Mouse (Mus musculus) midbrain, embryonic 16.5 days (tissue): ENCODE measurements around the gene Nell1. TPM values are rescaled to one million over a fixed set of nuclear protein-coding genes. Genes with fewer than 3 reads are reported as not detected.

Source experiments
- ATAC-seq: fragments of 200-750 bp; cut with Nextera tagmentation; 2 replicates; pipeline ENCODE4 v1.8.0; 2017; ENCODE audit warnings: moderate TSS enrichment
- H3K27ac ChIP-seq: fragments of 300-500 bp; sonication (generic); 2 replicates; pipeline ENCODE4 v1.5.1; 2014; ENCODE audit warnings: mild to moderate bottlenecking, low read length, mixed read lengths
- H3K27me3 ChIP-seq: fragments of 300-500 bp; sonication (generic); 2 replicates; pipeline ENCODE4 v1.6.1; 2014; ENCODE audit warnings: low read depth, low read length, mixed read lengths; ENCODE audit not compliant: control insufficient read depth, insufficient read depth
- H3K36me3 ChIP-seq: fragments of 300-500 bp; sonication (generic); 2 replicates; pipeline ENCODE4 v1.6.1; 2014; ENCODE audit warnings: mild to moderate bottlenecking, low read length, moderate library complexity, mixed read lengths; ENCODE audit not compliant: control insufficient read depth, insufficient read depth
- H3K4me1 ChIP-seq: fragments of 300-500 bp; sonication (generic); 2 replicates; pipeline ENCODE4 v1.6.1; 2014; ENCODE audit warnings: mild to moderate bottlenecking, low read length, mixed read lengths; ENCODE audit not compliant: control insufficient read depth, insufficient read depth
- H3K4me2 ChIP-seq: fragments of 300-500 bp; sonication (generic); 2 replicates; pipeline ENCODE4 v1.6.1; 2014; ENCODE audit warnings: mild to moderate bottlenecking, low read length, mixed read lengths
- H3K4me3 ChIP-seq: fragments of 300-500 bp; sonication (generic); 2 replicates; pipeline ENCODE4 v1.5.1; 2014; ENCODE audit warnings: low read depth, mild to moderate bottlenecking, low read length, moderate library complexity, mixed read lengths
- H3K9ac ChIP-seq: fragments of 300-500 bp; sonication (generic); 2 replicates; pipeline ENCODE4 v1.6.1; 2014; ENCODE audit warnings: low read depth, low read length, mixed read lengths
- H3K9me3 ChIP-seq: fragments of 300-500 bp; sonication (generic); replicated peaks from 2 replicates; pipeline ENCODE4 v1.6.1; 2014; ENCODE audit warnings: mild to moderate bottlenecking, low read length, mixed read lengths; ENCODE audit not compliant: control insufficient read depth, poor library complexity, severe bottlenecking
- WGBS: fragments of 180-500 bp; shearing (Covaris S2); extraction: QIAGEN DNeasy Blood & Tissue Kit; methylation state at CpG from one replicate; pipeline ENCODE4 v1.1.7; 2014; 5-methylcytosine and 5-hydroxymethylcytosine counted together
- polyA plus RNA-seq: library from polyadenylated mRNA; unstranded; fragments of >200 nt; fragmentation: Nextera tagmentation; extraction: Ambion mirVana; gene quantifications from 2 replicates; pipeline ENCODE4 v1.2.1, GENCODE M21; 2015

Gene Nell1
- polyA plus RNA-seq, 1 experiment from 2014 or later, result 40.1 TPM

DNA sequence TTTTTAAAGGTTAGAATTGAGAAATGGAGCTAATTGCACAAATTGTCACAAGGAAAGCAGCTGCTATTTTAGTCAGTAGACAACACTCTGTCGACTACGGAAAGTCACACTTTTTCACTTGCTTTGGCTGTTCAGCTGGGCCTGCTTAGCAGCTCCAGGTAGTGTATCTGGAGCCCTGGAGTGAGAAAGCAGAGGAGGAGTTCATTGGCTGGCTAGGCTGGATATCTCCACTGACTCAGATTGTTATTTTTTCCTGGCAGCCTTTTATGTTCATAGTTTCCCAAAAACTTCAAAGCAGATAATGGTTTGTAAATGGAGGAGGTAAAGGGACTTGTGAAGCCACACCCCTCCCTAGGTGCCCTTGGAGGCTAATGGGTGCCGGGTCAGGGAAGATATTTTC, 163.0 kb downstream of the Nell1 start:
- Histone ChIP-seq H3K27ac (no peak overlapping the region), H3K9me3 (no peaks in the 10 kb centered on the region), H3K36me3 (no peaks in the 10 kb centered on the region), H3K4me2 (no peak overlapping the region), H3K4me3 (no peak overlapping the region), H3K9ac (no peak overlapping the region), H3K4me1 (no peaks in the 10 kb centered on the region), H3K27me3 (no peaks in the 10 kb centered on the region)
- WGBS, result 94% methylated on average over 3 of the region's 3 CpGs
- no peak for ATAC-seq

- Histone ChIP-seq H3K4me3 (no peak overlapping the region), H3K27ac (no peak overlapping the region), H3K9me3 (no peaks in the 10 kb centered on the region), H3K27me3 (no peaks in the 10 kb centered on the region), H3K9ac (no peak overlapping the region), H3K4me1 (no peaks in the 10 kb centered on the region), H3K36me3 (no peaks in the 10 kb centered on the region), H3K4me2 (no peak overlapping the region)
- no peak for ATAC-seq
- 95% methylated on average over 7 of the region's 7 CpGs for WGBS
These were observed 174.7 kb downstream of the Nell1 start for GRCm38 (mm10) chr7:50149326-50149725.

GRCm38 (mm10) chr7:50150838-50151237, 176.2 kb downstream of the Nell1 start:
- H3K36me3 ChIP-seq, result no peaks in the 10 kb centered on the region
- no peak overlapping the region for H3K27ac ChIP-seq
- H3K4me1 ChIP-seq, result no peaks in the 10 kb centered on the region
- H3K4me3 ChIP-seq, result no peak overlapping the region
- no peaks in the 10 kb centered on the region for H3K9me3 ChIP-seq
- 62% methylated on average over 2 of the region's 2 CpGs for WGBS
- no peak overlapping the region for H3K9ac ChIP-seq
- H3K4me2 ChIP-seq, result no peak overlapping the region
- ATAC-seq, result no peak
- H3K27me3 ChIP-seq, result no peaks in the 10 kb centered on the region

- Histone ChIP-seq H3K9me3 (no peaks in the 10 kb centered on the region), H3K4me3 (no peak overlapping the region), H3K36me3 (no peaks in the 10 kb centered on the region), H3K4me1 (no peaks in the 10 kb centered on the region), H3K27me3 (no peaks in the 10 kb centered on the region), H3K4me2 (no peak overlapping the region), H3K9ac (no peak overlapping the region), H3K27ac (no peak overlapping the region)
- 71% methylated on average over 2 of the region's 2 CpGs for WGBS
- ATAC-seq, result no peak
These were observed 179.0 kb downstream of the Nell1 start for GRCm38 (mm10) chr7:50153618-50154017.

DNA sequence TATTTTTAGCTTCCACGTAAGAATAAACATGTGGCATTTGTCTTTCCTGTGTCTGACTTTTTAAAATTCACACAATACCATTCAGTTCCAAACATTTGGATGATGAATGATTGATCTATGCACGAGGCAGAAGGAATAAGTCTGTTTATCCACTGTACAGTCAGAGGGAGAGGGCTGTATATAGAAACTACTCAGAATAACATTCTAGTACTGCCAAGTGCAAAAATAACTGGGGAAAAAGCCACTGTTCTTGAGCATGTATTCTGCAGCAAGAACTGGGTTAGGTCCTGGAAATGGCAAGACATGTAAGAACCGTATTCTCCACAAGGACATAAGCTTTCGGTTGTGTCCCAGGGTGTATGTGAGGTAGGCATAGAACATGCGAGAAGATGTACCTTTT, 187.9 kb downstream of the Nell1 start:
- WGBS, result 88% methylated on average over 5 of the region's 5 CpGs
- no peak for ATAC-seq

GRCm38 (mm10) chr7:50168778-50169177, 194.1 kb downstream of the Nell1 start:
- no peak overlapping the region for H3K4me3 ChIP-seq
- no peaks in the 10 kb centered on the region for H3K27me3 ChIP-seq
- no peak for ATAC-seq
- H3K9ac ChIP-seq, result no peak overlapping the region
- no peaks in the 10 kb centered on the region for H3K9me3 ChIP-seq
- no peaks in the 10 kb centered on the region for H3K36me3 ChIP-seq
- H3K4me1 ChIP-seq, result no peaks in the 10 kb centered on the region
- no peak overlapping the region for H3K4me2 ChIP-seq
- no peak overlapping the region for H3K27ac ChIP-seq

More for the DNA sequence above, 187.9 kb downstream of the Nell1 start:
- Histone ChIP-seq H3K4me3 (no peak overlapping the region), H3K36me3 (no peaks in the 10 kb centered on the region), H3K9ac (no peak overlapping the region), H3K9me3 (no peaks in the 10 kb centered on the region), H3K4me1 (no peaks in the 10 kb centered on the region), H3K27ac (no peak overlapping the region), H3K27me3 (no peaks in the 10 kb centered on the region), H3K4me2 (no peak overlapping the region)

- 86% methylated on average over 6 of the region's 6 CpGs for WGBS
These were observed 211.6 kb downstream of the Nell1 start for GRCm38 (mm10) chr7:50186306-50186705.

DNA sequence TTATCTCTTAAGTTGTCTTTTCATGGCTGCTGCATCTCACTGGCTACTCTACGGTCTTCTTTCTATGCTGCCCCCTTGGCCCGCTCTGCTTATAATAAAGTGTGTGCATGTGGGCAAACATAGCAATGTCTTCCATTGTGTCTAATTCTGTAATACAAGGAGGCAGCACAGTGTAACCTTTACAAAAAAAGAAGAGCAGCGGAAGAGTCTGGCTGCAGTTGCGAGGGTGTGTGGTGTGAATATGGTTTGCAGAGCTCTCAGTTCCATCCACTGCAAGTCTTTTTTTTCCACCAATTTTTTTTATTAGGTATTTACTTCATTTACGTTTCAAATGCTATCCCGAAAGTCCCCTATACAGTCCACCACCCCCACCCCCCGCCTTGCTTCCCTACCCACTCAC, 219.3 kb downstream of the Nell1 start:
- 95% methylated on average over 7 of the region's 7 CpGs for WGBS
- no peaks in the 10 kb centered on the region for H3K27me3 ChIP-seq
- no peaks in the 10 kb centered on the region for H3K9me3 ChIP-seq
- no peak overlapping the region for H3K9ac ChIP-seq
- no peaks in the 10 kb centered on the region for H3K36me3 ChIP-seq
- no peaks in the 10 kb centered on the region for H3K4me1 ChIP-seq
- no peak overlapping the region for H3K4me3 ChIP-seq
- no peak for ATAC-seq
- H3K27ac ChIP-seq, result no peak overlapping the region
- no peak overlapping the region for H3K4me2 ChIP-seq

More at GRCm38 (mm10) chr7:50186306-50186705, 211.6 kb downstream of the Nell1 start:
- Histone ChIP-seq H3K9me3 (no peaks in the 10 kb centered on the region), H3K27ac (no peak overlapping the region), H3K36me3 (no peaks in the 10 kb centered on the region), H3K4me3 (no peak overlapping the region), H3K4me2 (no peak overlapping the region), H3K9ac (no peak overlapping the region), H3K4me1 (no peaks in the 10 kb centered on the region), H3K27me3 (no peaks in the 10 kb centered on the region)
- no peak for ATAC-seq

DNA sequence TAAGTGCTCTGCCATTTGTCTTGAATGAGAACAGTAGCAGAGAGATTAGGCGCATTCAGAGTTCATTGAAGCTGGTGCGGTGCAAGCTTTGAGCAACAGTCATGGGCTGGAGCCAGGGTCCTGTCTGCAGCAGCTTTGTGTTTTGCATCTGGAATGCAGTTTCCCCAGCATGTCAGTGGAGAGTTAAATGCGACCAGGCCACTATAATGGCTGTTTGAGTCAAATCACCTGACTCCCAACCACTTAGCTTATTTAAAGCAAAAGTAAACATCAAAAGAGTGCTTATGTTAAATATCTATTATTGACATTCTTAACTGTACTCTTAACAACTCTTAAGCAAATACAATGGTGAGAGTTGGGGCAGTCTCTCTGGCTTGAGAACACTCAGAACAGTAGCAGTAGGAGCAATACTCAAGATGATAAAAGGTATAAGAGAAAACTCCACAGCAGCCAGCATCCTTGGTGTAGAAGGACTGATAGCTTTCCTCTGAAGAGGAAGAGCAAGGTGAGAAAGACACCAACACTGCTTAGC, 220.5 kb downstream of the Nell1 start:
- ATAC-seq, result no peak
- Histone ChIP-seq H3K9ac (no peak overlapping the region), H3K36me3 (no peaks in the 10 kb centered on the region), H3K4me3 (no peak overlapping the region), H3K27me3 (no peaks in the 10 kb centered on the region), H3K4me1 (no peaks in the 10 kb centered on the region), H3K4me2 (no peak overlapping the region), H3K9me3 (no peaks in the 10 kb centered on the region), H3K27ac (no peak overlapping the region)
- WGBS, result 57% methylated on average over 3 of the region's 3 CpGs
